Mouse (Mus musculus) ES-E14 (cell line): ENCODE measurements at regions not wholly inside any gene's neighbourhood (a gene's known extent, or its start where the extent isn't known, plus 50 kb on each side); places are given as distances from the start of the nearest gene placed in this dataset.

Experiments used
- CHD2 ChIP-seq: IDR thresholded peaks from 2 replicates; pipeline ENCODE4 v1.6.1; 2014; ENCODE audit warnings: mild to moderate bottlenecking, low read depth, low read length, inconsistent platforms
- MAFK ChIP-seq: IDR thresholded peaks from 2 replicates; pipeline ENCODE4 v1.6.1; 2014; ENCODE audit warnings: mild to moderate bottlenecking, low read depth, low read length, inconsistent platforms; ENCODE audit not compliant: insufficient read depth
- ZC3H11A ChIP-seq: IDR thresholded peaks from 2 replicates; pipeline ENCODE4 v1.6.1; 2012; ENCODE audit warnings: low read depth, mild to moderate bottlenecking, inconsistent platforms, low read length, borderline replicate concordance
- ZNF384 ChIP-seq: IDR thresholded peaks from 2 replicates; pipeline ENCODE4 v1.6.1; 2012; ENCODE audit warnings: low read depth, low read length, inconsistent platforms

GRCm38 (mm10) chr13:37717793-37718192 lies 60.4 kb upstream of the Rreb1 start:
- TF ChIP-seq MAFK, result no peak
- TF ChIP-seq ZNF384, result no peak
- TF ChIP-seq ZC3H11A, result no peak
- TF ChIP-seq CHD2, result no peak
